8 mouse cellular contexts compared by ENCODE assay signal in the genomic region with DNA sequence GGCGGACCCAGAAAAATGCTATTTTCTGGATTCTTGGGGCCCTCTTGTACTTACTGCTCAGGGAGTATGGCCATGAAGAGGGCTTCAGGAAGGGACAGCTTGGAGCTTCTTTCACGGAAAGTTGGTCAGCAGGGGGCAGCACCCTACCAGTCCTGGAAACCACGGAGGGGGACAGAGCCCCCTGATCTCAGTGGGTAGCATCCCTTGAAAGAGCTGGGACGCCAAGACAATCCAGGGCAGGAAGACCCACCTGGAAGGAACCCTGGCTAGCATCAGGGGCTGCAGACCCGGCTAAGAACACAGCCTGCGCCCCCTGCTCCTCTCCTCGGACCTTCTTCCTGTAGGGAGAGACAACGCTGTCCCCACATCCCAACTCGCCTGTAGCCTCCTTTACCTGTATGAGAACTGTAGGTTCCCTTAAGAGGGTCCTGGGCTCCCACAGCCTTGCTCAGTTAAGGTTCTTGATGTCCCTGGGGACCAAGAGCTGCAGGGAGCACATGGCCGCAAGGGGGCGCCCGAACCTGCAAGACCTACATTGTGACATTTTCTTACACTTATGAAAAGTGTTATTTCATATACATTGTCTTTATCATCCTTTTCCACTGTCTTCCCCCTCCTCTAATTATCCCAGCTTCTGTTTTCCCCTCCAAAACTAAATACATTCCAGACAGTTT. TPM values are rescaled to one million over a fixed set of nuclear protein-coding genes. Genes with fewer than 3 reads are reported as not detected.
DNase-seq lines count a peak whose midpoint lies in the region; ATAC-seq and TF ChIP-seq lines count a peak whose summit lies in the region.

No protein-coding gene starts in this region.

- H3K4me3 ChIP-seq in bone marrow macrophage, adult 2 months (ENCODE audit: insufficient read depth, low read length): no peak overlapping the region; the same call in 1 of the 2 replicates
- peak overlapping the region; percentile 24 for H3K4me3 ChIP-seq in embryonic facial prominence, embryonic 15.5 days (replicated peaks)
- peak overlapping the region; percentile 28 for H3K4me3 ChIP-seq in heart, embryonic 11.5 days (ENCODE audit: low read depth, low read length)
- peak overlapping the region; percentile 26 for H3K4me3 ChIP-seq in kidney, embryonic 15.5 days (replicated peaks)
- H3K4me3 ChIP-seq in limb, embryonic 15.5 days: peak overlapping the region; percentile 22; the same call in 1 of the 2 replicates

- H3K36me3 ChIP-seq in embryonic facial prominence, embryonic 15.5 days: no peaks in the 10 kb centered on the region
- H3K36me3 ChIP-seq in heart, embryonic 11.5 days (ENCODE audit: control insufficient read depth, insufficient read depth, low read length): no peaks in the 10 kb centered on the region
- H3K36me3 ChIP-seq in kidney, embryonic 15.5 days: no peaks in the 10 kb centered on the region
- H3K36me3 ChIP-seq in limb, embryonic 15.5 days: no peaks in the 10 kb centered on the region

- no peak overlapping the region for H3K27ac ChIP-seq in bone marrow macrophage, adult 2 months (ENCODE audit: insufficient read depth, low read depth, low read length)
- H3K27ac ChIP-seq in embryonic facial prominence, embryonic 15.5 days (replicated peaks): peak overlapping the region; percentile 86; the same call in 1 of the 2 replicates
- no peak overlapping the region for H3K27ac ChIP-seq in heart, embryonic 11.5 days (ENCODE audit: low read depth, low read length)
- peak overlapping the region; percentile 46; the same call in 1 of the 2 replicates for H3K27ac ChIP-seq in kidney, embryonic 15.5 days
- H3K27ac ChIP-seq in limb, embryonic 15.5 days: peak overlapping the region; percentile 90

- peaks cover 3% of the 10 kb centered on the region for H3K4me1 ChIP-seq in bone marrow macrophage, adult 2 months (ENCODE audit: control insufficient read depth, insufficient read depth, low read length)
- H3K4me1 ChIP-seq in embryonic facial prominence, embryonic 15.5 days: peaks cover 56% of the 10 kb centered on the region
- peaks cover 13% of the 10 kb centered on the region for H3K4me1 ChIP-seq in heart, embryonic 11.5 days (ENCODE audit: control insufficient read depth, insufficient read depth, low read length)
- peaks cover 44% of the 10 kb centered on the region for H3K4me1 ChIP-seq in kidney, embryonic 15.5 days
- peaks cover 52% of the 10 kb centered on the region for H3K4me1 ChIP-seq in limb, embryonic 15.5 days

- no peaks in the 10 kb centered on the region for H3K27me3 ChIP-seq in embryonic facial prominence, embryonic 15.5 days
- no peaks in the 10 kb centered on the region for H3K27me3 ChIP-seq in heart, embryonic 11.5 days (ENCODE audit: control insufficient read depth, insufficient read depth, low read length)
- H3K27me3 ChIP-seq in kidney, embryonic 15.5 days: no peaks in the 10 kb centered on the region
- H3K27me3 ChIP-seq in limb, embryonic 15.5 days: no peaks in the 10 kb centered on the region

- peak; percentile 79 for DNase-seq in A20 (ENCODE audit: low read depth, low spot score)
- peak; percentile 26 to 71 for DNase-seq in monocyte, adult 2 months (ENCODE audit: low read depth in 1 of 2, low spot score in 2 of 2)
- peak; percentile 69 to 83 for DNase-seq in spleen, postnatal 14 days (ENCODE audit: low spot score in 2 of 2)

- peak; percentile 98 for TF ChIP-seq CTCF in bone marrow macrophage, adult 2 months (IDR thresholded peaks at IDR 0.05; ENCODE audit: low read depth, low read length)

- WGBS in embryonic facial prominence, embryonic 15.5 days: 10% methylated on average over 12 of the region's 12 CpGs
- 9% methylated on average over 12 of the region's 12 CpGs for WGBS in heart, embryonic 11.5 days (ENCODE audit: insufficient replicate concordance)
- WGBS in kidney, embryonic 15.5 days: 10% methylated on average over 12 of the region's 12 CpGs
- WGBS in limb, embryonic 15.5 days: 9% methylated on average over 12 of the region's 12 CpGs

- H3K9ac ChIP-seq in embryonic facial prominence, embryonic 15.5 days: 0 out of 2 replicates have a peak overlapping the region, but pooled peaks have one; percentile 12
- peak overlapping the region; percentile 58 for H3K9ac ChIP-seq in heart, embryonic 11.5 days (ENCODE audit: low read depth, low read length)
- peak overlapping the region; percentile 42 for H3K9ac ChIP-seq in kidney, embryonic 15.5 days
- peak overlapping the region; percentile 35; the same call in 1 of the 2 replicates for H3K9ac ChIP-seq in limb, embryonic 15.5 days

- peak overlapping the region; percentile 59 for H3K4me2 ChIP-seq in embryonic facial prominence, embryonic 15.5 days (replicated peaks)
- H3K4me2 ChIP-seq in heart, embryonic 11.5 days: peak overlapping the region; percentile 64
- H3K4me2 ChIP-seq in kidney, embryonic 15.5 days: peak overlapping the region; percentile 63
- H3K4me2 ChIP-seq in limb, embryonic 15.5 days: peak overlapping the region; percentile 48

- TF ChIP-seq POLR2A in bone marrow macrophage, adult 2 months (IDR thresholded peaks at IDR 0.05; ENCODE audit: borderline replicate concordance, low read depth, low read length): no peak

- ATAC-seq in embryonic facial prominence, embryonic 15.5 days (ENCODE audit: insufficient number of reproducible peaks, low FRiP score, low TSS enrichment, low read depth): peak; percentile 61; the same call in 1 of the 2 replicates
- ATAC-seq in heart, embryonic 11.5 days (replicated peaks; ENCODE audit: insufficient number of reproducible peaks, low FRiP score, low TSS enrichment): 0 out of 2 replicates have a peak, but pooled peaks have one; percentile 19
- peak; percentile 35 for ATAC-seq in kidney, embryonic 15.5 days (replicated peaks; ENCODE audit: low FRiP score)
- no peak for ATAC-seq in limb, embryonic 15.5 days (ENCODE audit: insufficient number of reproducible peaks, low FRiP score, low TSS enrichment, low read depth)

- no peaks in the 10 kb centered on the region for H3K9me3 ChIP-seq in embryonic facial prominence, embryonic 15.5 days (replicated peaks)
- H3K9me3 ChIP-seq in heart, embryonic 11.5 days (replicated peaks; ENCODE audit: control insufficient read depth, low read length): no peaks in the 10 kb centered on the region
- H3K9me3 ChIP-seq in kidney, embryonic 15.5 days (replicated peaks): no peaks in the 10 kb centered on the region
- H3K9me3 ChIP-seq in limb, embryonic 15.5 days: no peaks in the 10 kb centered on the region

RNA-seq across cellular contexts. Expression of gene D6Ertd527e, which starts 3.1 kb away (rescaled TPM):
- not detected in 2 replicates for polyA plus RNA-seq in bone marrow macrophage, adult 2 months (2012; ENCODE audit: insufficient read depth, insufficient read length, missing spikeins)
- 0.28 and 0.75 TPM in 2 replicates for polyA plus RNA-seq in embryonic facial prominence, embryonic 15.5 days (2015; fragmentation: Nextera tagmentation; extraction: Ambion mirVana)
- polyA plus RNA-seq in heart, embryonic 11.5 days (2014; fragmentation: Nextera tagmentation; extraction: Ambion mirVana): 0.13 and 0.17 TPM in 2 replicates
- polyA plus RNA-seq in kidney, embryonic 15.5 days (2015; fragmentation: Nextera tagmentation; extraction: Ambion mirVana): 0.14 and 0.38 TPM in 2 replicates
- 0.44 and 0.97 TPM in 2 replicates for polyA plus RNA-seq in limb, embryonic 15.5 days (2015; fragmentation: Nextera tagmentation; extraction: Ambion mirVana)

RNA-seq across cellular contexts. Expression of gene Gfpt1, which starts 58.8 kb away (rescaled TPM):
- 14.4 and 14.6 TPM in 2 replicates for polyA plus RNA-seq in bone marrow macrophage, adult 2 months (2012; ENCODE audit: insufficient read depth, insufficient read length, missing spikeins)
- 19.0 and 20.4 TPM in 2 replicates for polyA plus RNA-seq in embryonic facial prominence, embryonic 15.5 days (2015; fragmentation: Nextera tagmentation; extraction: Ambion mirVana)
- polyA plus RNA-seq in heart, embryonic 11.5 days (2014; fragmentation: Nextera tagmentation; extraction: Ambion mirVana): 14.7 and 20.1 TPM in 2 replicates
- 19.8 and 22.0 TPM in 2 replicates for polyA plus RNA-seq in kidney, embryonic 15.5 days (2015; fragmentation: Nextera tagmentation; extraction: Ambion mirVana)
- polyA plus RNA-seq in limb, embryonic 15.5 days (2015; fragmentation: Nextera tagmentation; extraction: Ambion mirVana): 21.0 and 22.5 TPM in 2 replicates

Comparison
In these comparisons a context has a peak if more than half of its experiments do, and no peak if none do; other contexts are left out.
1. H3K27ac ChIP-seq: peak in embryonic facial prominence, embryonic 15.5 days (single experiment), kidney, embryonic 15.5 days (single experiment) and limb, embryonic 15.5 days (single experiment); none in bone marrow macrophage, adult 2 months (single experiment) and heart, embryonic 11.5 days (single experiment).
2. Peak in every context shown above with its lines, with median percentiles within 50 percentile points of each other: DNase-seq, H3K4me2 ChIP-seq and H3K9ac ChIP-seq.